Mouse (Mus musculus): Measurements from ENCODE around the gene Kcnmb1. TPM values are rescaled to one million over a fixed set of nuclear protein-coding genes. Genes with fewer than 3 reads are reported as not detected.

Kcnmb1 gene
- polyA plus RNA-seq (2015; fragmentation: Nextera tagmentation; extraction: Ambion mirVana), result 0.06 and 0.18 TPM in 2 replicates

DNA sequence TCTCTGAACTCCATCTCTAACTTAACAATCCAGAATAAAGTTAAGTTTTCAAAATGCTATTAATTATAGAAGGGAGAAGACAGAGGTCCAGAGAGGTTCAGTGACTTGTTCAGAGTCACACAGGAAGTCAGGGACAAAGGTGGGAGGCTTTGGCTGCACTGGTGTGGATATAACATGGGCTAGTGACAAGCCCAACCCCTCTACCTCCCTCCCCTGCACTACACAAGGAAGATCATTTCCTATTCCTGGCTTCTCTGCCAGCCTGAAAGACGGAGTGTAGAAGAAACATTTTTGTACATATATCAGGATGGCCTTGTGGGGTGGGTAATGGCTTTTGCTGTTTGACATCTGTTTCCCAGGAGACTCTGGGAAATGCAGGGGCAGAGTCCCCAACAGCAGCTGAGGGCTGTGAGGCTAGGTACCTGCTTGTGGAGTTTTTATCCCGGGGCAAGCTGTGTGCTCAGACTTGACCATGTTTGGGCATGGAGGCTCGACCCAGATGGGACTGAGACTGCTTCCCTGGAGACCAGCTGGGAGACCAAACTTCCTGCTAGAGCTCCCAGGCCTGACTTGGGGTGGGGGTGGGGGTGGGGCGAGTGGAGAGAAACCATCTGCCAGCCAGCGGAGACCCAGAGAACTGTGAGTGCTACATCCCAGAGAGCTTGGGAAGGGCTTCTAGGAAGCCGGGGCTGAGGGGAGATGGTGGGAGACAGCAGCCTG, at the start of gene Kcnmb1:
Gene Kcnmb1, plus strand, starts transcription at position 326 of the 720 bp plus-strand sequence.
- no peak for ATAC-seq (ENCODE audit: insufficient number of reproducible peaks, insufficient read depth, low FRiP score, low TSS enrichment, low read depth)
- WGBS, result 32% methylated on average over 6 of the region's 6 CpGs
- Histone ChIP-seq H3K4me1 (no peaks in the 10 kb centered on the region), H3K27me3 (no peaks in the 10 kb centered on the region), H3K36me3 (no peaks in the 10 kb centered on the region), H3K9me3 (no peaks in the 10 kb centered on the region), H3K9ac (no peak within 1 kb of the TSS), H3K4me2 (no peak within 1 kb of the TSS), H3K4me3 (no peak within 1 kb of the TSS), H3K27ac (no peak within 1 kb of the TSS)

DNA sequence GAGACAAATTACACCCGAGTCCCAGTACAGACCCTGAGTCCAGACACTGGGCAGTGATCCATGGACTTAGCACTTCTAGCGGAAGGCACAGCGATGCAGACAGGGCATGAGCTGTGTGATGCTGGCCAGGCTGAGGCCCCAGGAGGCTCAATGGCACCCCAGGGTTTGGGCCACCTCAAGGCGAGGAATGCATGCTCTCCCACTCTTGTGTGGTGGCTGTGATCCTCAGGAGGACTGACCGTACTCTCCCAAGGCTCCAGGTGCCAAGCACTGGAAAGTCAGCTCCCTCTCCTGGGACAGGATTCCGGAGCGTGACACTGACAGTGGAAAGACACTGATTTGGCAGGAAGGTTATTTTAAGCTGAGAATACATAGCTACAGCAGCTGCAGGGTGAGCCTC, 49.8 kb upstream of the Kcnmb1 start:
- H3K4me2 ChIP-seq, result no peak overlapping the region

DNA sequence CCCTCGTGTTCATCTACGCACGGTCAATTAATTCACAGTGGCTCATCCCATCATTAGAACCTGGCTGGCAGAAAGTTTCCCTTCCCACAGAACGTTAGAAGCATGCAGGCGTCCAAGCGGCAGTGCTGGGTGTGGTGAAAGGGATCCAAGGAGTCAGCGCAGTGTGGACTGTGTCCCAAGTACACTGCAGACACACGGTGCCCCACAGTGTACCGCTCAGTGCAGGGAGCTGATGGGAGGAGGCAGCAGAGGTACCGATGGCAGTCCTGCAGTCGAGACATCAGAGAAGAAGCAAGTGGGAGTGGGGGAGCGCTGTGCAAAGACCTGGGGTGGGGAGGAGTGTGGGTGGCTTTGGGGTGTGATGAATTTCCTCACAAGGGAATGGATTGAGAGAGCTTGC, 48.6 kb upstream of the Kcnmb1 start:
- Histone ChIP-seq H3K4me1 (peaks cover 4% of the 10 kb centered on the region; the same call in 1 of the 2 replicates), H3K4me2 (no peak overlapping the region), H3K9me3 (no peaks in the 10 kb centered on the region), H3K27me3 (peaks cover 4% of the 10 kb centered on the region; the same call in 1 of the 2 replicates), H3K27ac (no peak overlapping the region), H3K4me3 (no peak overlapping the region), H3K36me3 (no peaks in the 10 kb centered on the region), H3K9ac (no peak overlapping the region)
- WGBS, result 70% methylated on average over 12 of the region's 12 CpGs
- ATAC-seq (ENCODE audit: insufficient number of reproducible peaks, insufficient read depth, low FRiP score, low TSS enrichment, low read depth), result no peak

More for the DNA sequence above, 49.8 kb upstream of the Kcnmb1 start:
- no peak overlapping the region for H3K27ac ChIP-seq
- H3K4me3 ChIP-seq, result no peak overlapping the region
- 79% methylated on average over 7 of the region's 7 CpGs for WGBS
- H3K4me1 ChIP-seq, result peaks cover 4% of the 10 kb centered on the region; the same call in 1 of the 2 replicates
- no peaks in the 10 kb centered on the region for H3K9me3 ChIP-seq
- H3K27me3 ChIP-seq, result no peaks in the 10 kb centered on the region
- ATAC-seq (ENCODE audit: insufficient number of reproducible peaks, insufficient read depth, low FRiP score, low TSS enrichment, low read depth), result no peak
- no peaks in the 10 kb centered on the region for H3K36me3 ChIP-seq
- no peak overlapping the region for H3K9ac ChIP-seq

DNA sequence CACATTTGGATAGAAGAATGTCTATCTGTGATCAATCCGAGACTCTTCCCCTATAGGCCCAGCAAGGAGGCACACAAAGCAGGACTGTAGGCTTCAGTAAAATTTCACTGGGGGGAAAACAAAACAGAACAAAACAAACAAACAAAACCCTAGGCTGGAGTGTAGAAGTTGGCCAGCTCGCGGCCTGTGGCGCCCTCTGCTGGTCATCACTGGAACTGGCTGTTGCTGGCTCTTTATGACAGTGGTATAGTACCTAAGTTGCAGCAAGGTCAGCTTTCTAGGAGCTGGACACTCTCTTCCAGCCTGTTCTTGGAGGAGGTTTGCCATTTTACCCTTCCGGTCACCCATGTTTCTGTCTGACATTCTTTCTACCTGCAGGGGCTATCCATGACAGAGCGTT, 45.2 kb upstream of the Kcnmb1 start:
- Histone ChIP-seq H3K4me2 (no peak overlapping the region), H3K27ac (no peak overlapping the region), H3K36me3 (no peaks in the 10 kb centered on the region), H3K4me3 (no peak overlapping the region), H3K9me3 (no peaks in the 10 kb centered on the region), H3K27me3 (peaks cover 9% of the 10 kb centered on the region), H3K9ac (no peak overlapping the region), H3K4me1 (peaks cover 4% of the 10 kb centered on the region; the same call in 1 of the 2 replicates)
- no peak for ATAC-seq (ENCODE audit: insufficient number of reproducible peaks, insufficient read depth, low FRiP score, low TSS enrichment, low read depth)
- 18% methylated on average over 6 of the region's 6 CpGs for WGBS

DNA sequence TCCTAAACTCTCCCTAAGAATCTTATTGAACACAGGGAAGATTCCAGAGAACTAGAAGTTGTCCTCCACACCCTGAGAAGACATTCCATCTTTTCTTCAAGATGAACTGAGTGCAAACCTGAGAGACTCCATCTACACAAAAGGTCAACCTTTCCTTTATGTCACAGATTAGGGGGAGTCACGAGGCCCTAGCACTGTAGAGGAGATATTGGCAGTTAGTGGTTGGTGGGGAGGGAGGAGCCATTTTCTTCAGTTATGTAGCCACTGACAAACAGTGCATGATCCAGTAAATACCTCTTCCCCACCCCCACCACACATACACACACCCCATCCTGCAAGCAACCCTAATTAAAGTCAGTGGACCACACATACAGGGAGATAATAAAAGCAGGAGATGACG, 44.4 kb upstream of the Kcnmb1 start:
- H3K4me1 ChIP-seq, result 0 out of 2 replicates have a peak, but pooled peaks cover 4% of the 10 kb centered on the region
- no peak for ATAC-seq (ENCODE audit: insufficient number of reproducible peaks, insufficient read depth, low FRiP score, low TSS enrichment, low read depth)
- 38% methylated on average over 2 of the region's 2 CpGs for WGBS
- no peak overlapping the region for H3K4me3 ChIP-seq
- H3K4me2 ChIP-seq, result no peak overlapping the region
- no peak overlapping the region for H3K27ac ChIP-seq
- no peaks in the 10 kb centered on the region for H3K9me3 ChIP-seq
- peaks cover 9% of the 10 kb centered on the region for H3K27me3 ChIP-seq
- no peak overlapping the region for H3K9ac ChIP-seq
- no peaks in the 10 kb centered on the region for H3K36me3 ChIP-seq

DNA sequence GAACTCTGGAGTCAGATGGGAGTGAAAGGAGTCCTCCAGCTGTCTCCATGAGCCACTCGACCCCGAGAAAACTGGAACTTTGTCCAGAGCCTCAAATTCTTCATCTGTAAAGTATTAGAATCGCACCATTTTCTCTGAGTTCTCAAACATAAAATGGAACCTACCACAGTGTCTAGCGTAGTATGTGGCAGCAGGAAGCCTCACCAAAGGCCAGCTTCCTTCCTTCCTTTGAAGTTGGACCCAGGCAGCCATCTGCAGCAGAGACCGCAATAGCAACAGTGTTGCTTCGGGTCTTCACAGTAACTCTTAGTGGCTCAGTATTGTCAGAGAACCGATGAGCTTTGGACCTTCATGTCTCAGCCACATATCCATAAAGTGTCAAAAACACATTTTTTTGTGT, 43.0 kb upstream of the Kcnmb1 start:
- no peak overlapping the region for H3K27ac ChIP-seq
- H3K9ac ChIP-seq, result no peak overlapping the region
- WGBS, result 78% methylated on average over 7 of the region's 7 CpGs
- H3K4me2 ChIP-seq, result no peak overlapping the region
- no peak overlapping the region for H3K4me3 ChIP-seq
- no peaks in the 10 kb centered on the region for H3K36me3 ChIP-seq
- ATAC-seq (ENCODE audit: insufficient number of reproducible peaks, insufficient read depth, low FRiP score, low TSS enrichment, low read depth), result no peak
- H3K4me1 ChIP-seq, result 0 out of 2 replicates have a peak, but pooled peaks cover 4% of the 10 kb centered on the region
- H3K27me3 ChIP-seq, result peaks cover 13% of the 10 kb centered on the region
- H3K9me3 ChIP-seq, result no peaks in the 10 kb centered on the region

DNA sequence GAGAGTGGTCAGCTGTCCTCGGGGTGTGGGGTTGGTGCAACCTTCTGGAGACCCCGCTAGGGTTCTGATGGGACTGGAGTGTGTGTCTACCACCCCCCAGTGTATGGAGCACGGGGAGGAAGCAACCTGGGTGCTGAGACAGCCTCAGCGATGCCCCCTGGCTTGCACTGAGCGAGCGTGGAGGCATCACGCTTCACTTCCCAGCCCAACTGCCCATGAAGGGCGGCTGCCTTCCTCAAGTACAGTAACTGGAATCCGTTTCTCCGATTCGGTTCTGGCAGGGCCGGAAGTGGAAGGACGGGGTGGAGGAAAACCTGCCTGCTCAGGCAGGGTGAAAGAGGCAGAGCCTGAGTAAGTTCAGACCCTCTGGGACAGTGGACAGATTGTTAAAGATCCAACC, 41.4 kb upstream of the Kcnmb1 start:
- Histone ChIP-seq H3K27me3 (peaks cover 14% of the 10 kb centered on the region), H3K4me2 (no peak overlapping the region), H3K9ac (no peak overlapping the region), H3K4me3 (no peak overlapping the region), H3K4me1 (0 out of 2 replicates have a peak, but pooled peaks cover 9% of the 10 kb centered on the region), H3K27ac (no peak overlapping the region), H3K36me3 (no peaks in the 10 kb centered on the region), H3K9me3 (no peaks in the 10 kb centered on the region)
- no peak for ATAC-seq (ENCODE audit: insufficient number of reproducible peaks, insufficient read depth, low FRiP score, low TSS enrichment, low read depth)
- WGBS, result 72% methylated on average over 13 of the region's 13 CpGs

DNA sequence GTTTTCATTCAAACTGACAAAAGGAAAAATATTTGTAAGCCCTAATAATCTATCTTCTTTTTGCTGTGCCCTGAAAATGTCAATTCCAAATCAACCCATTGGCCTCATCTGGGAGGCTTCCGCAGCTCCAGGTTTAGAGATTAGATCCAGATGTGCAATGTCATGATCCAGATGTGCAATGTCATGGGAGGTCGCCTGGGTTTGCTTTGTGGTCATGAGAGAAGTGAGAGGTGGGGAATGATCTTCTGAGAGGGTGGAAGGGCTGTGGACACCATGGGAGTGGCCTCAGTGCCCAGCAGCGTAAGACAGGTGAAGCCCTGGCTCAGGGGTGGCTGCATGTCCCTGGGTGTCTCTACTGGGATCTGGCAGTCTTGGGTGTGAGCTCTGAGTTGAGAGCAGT, 39.8 kb upstream of the Kcnmb1 start:
- no peak for ATAC-seq (ENCODE audit: insufficient number of reproducible peaks, insufficient read depth, low FRiP score, low TSS enrichment, low read depth)
- no peak overlapping the region for H3K9ac ChIP-seq
- WGBS, result 20% methylated on average over 3 of the region's 3 CpGs
- no peaks in the 10 kb centered on the region for H3K9me3 ChIP-seq
- no peak overlapping the region for H3K27ac ChIP-seq
- no peak overlapping the region for H3K4me3 ChIP-seq
- no peak overlapping the region for H3K4me2 ChIP-seq
- H3K4me1 ChIP-seq, result 0 out of 2 replicates have a peak, but pooled peaks cover 8% of the 10 kb centered on the region
- H3K27me3 ChIP-seq, result peaks cover 23% of the 10 kb centered on the region
- no peaks in the 10 kb centered on the region for H3K36me3 ChIP-seq

DNA sequence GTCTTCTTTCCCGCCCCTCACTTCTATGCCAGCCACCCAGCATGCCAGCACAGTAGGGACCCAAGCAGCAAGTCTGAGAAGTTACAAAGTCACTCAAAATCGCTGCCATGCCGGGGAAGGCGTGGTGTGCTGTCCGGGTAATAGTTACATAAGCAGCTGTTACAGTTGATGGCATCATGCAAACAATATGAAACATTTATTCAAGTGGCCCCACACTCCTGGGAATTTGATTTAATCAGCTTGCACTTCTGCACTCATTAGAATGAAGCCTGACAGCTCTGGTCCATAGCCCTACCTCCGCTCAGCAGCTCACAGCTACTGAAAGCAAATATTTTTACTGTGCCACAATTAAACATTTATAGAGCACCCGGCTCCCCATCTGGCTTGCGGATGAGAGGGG, 37.0 kb upstream of the Kcnmb1 start:
- ATAC-seq (ENCODE audit: insufficient number of reproducible peaks, insufficient read depth, low FRiP score, low TSS enrichment, low read depth), result no peak
- Histone ChIP-seq H3K36me3 (no peaks in the 10 kb centered on the region), H3K4me2 (no peak overlapping the region), H3K27ac (no peak overlapping the region), H3K4me1 (0 out of 2 replicates have a peak, but pooled peaks cover 8% of the 10 kb centered on the region), H3K27me3 (peaks cover 16% of the 10 kb centered on the region), H3K4me3 (no peak overlapping the region), H3K9ac (no peak overlapping the region), H3K9me3 (no peaks in the 10 kb centered on the region)
- 76% methylated on average over 8 of the region's 8 CpGs for WGBS

DNA sequence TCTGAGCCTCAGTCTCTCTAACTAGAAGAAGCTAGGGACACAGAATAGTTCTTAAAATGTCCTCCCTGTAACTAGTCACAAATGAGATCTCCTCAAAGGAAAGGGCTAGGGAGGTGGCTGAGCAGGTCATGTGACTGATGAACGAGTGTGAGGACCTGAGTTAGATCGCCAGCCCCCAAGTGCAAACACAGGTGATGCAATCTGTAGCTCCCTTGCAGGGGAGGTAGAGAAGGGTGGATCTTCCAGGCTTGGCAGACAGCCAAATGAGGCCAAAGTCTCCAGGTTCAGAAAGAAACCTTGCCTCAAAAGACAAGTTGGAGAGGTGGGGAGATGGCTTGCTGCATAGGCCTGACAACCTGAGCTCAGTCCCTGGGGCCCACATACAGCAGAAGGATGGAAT, 36.3 kb upstream of the Kcnmb1 start:
- no peak overlapping the region for H3K9ac ChIP-seq
- no peak overlapping the region for H3K4me2 ChIP-seq
- no peak overlapping the region for H3K4me3 ChIP-seq
- H3K4me1 ChIP-seq, result 0 out of 2 replicates have a peak, but pooled peaks cover 8% of the 10 kb centered on the region
- no peak overlapping the region for H3K27ac ChIP-seq
- H3K27me3 ChIP-seq, result peaks cover 16% of the 10 kb centered on the region
- no peaks in the 10 kb centered on the region for H3K9me3 ChIP-seq
- no peaks in the 10 kb centered on the region for H3K36me3 ChIP-seq
- 57% methylated on average over 2 of the region's 2 CpGs for WGBS
- ATAC-seq (ENCODE audit: insufficient number of reproducible peaks, insufficient read depth, low FRiP score, low TSS enrichment, low read depth), result no peak

DNA sequence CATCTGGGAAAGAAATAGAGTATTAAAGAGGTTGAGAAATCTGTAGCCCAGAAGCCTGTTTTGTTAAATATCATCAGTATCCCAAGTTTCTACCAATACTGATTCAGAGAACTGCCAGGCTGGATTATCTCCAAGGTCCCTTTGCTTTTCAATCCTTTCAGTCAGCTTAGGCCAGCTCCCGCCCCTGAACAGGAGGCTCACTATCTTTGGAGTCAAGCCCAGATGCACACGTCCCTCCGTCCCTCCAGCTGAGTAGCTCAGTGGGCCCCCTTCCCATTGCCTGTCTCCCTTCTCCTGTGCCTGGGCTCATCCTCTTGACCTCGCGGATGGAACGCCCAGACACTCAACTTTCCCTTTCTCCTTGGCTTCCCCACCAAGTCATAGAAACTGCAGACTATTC, 35.5 kb upstream of the Kcnmb1 start:
- H3K4me1 ChIP-seq, result 0 out of 2 replicates have a peak, but pooled peaks cover 8% of the 10 kb centered on the region
- no peak overlapping the region for H3K4me2 ChIP-seq
- no peaks in the 10 kb centered on the region for H3K36me3 ChIP-seq
- no peak for ATAC-seq (ENCODE audit: insufficient number of reproducible peaks, insufficient read depth, low FRiP score, low TSS enrichment, low read depth)
- H3K27ac ChIP-seq, result no peak overlapping the region
- H3K9ac ChIP-seq, result no peak overlapping the region
- 61% methylated on average over 6 of the region's 6 CpGs for WGBS
- no peak overlapping the region for H3K4me3 ChIP-seq
- no peaks in the 10 kb centered on the region for H3K9me3 ChIP-seq
- peaks cover 16% of the 10 kb centered on the region for H3K27me3 ChIP-seq

DNA sequence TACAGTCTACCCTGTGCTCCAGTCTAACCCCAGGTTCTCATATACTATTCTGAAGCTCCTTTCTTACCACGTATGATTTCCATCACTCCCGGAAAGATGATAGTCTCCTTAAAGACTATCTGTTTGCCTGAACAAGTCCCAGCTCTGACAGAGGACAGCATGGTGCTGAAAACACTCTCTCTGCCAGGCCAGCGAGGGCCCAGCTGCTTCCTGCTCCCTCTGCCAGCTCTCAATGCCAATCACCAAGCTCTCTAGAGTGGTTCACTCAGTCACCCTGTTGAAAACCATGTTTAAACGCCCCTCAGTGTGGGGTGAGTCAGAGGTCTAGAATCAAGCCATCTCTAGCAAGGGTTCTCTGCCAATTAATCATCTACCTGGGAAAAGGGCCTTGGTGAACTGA, 35.0 kb upstream of the Kcnmb1 start:
- WGBS, result 67% methylated on average over 4 of the region's 4 CpGs

More for the DNA sequence above, 35.0 kb upstream of the Kcnmb1 start:
- Histone ChIP-seq H3K9ac (no peak overlapping the region), H3K4me3 (no peak overlapping the region), H3K4me1 (0 out of 2 replicates have a peak, but pooled peaks cover 8% of the 10 kb centered on the region), H3K27ac (no peak overlapping the region), H3K36me3 (no peaks in the 10 kb centered on the region), H3K9me3 (no peaks in the 10 kb centered on the region), H3K27me3 (peaks cover 16% of the 10 kb centered on the region), H3K4me2 (no peak overlapping the region)
- ATAC-seq (ENCODE audit: insufficient number of reproducible peaks, insufficient read depth, low FRiP score, low TSS enrichment, low read depth), result no peak

Measured in embryonic facial prominence, embryonic 13.5 days (tissue).